Mouse (Mus musculus) CH12.LX (cell line): Measurements from ENCODE around the gene Cib4. TPM values are rescaled to one million over a fixed set of nuclear protein-coding genes. Genes with fewer than 3 reads are reported as not detected.
A peak's percentile ranks its signal among the peaks of the same experiment; 100 is the strongest.

Experiments
- DNase-seq: peaks from one replicate; pipeline ENCODE4 v3.0.0-alpha.2; 2013; ENCODE audit errors: extremely low read depth
- H3K27ac ChIP-seq: 2 replicates; pipeline ENCODE4 v1.5.1; 2012; ENCODE audit warnings: low read depth, mild to moderate bottlenecking, control low read depth, moderate library complexity; ENCODE audit not compliant: insufficient read depth
- H3K27me3 ChIP-seq: replicated peaks from 2 replicates; pipeline ENCODE3; 2012; ENCODE audit warnings: inconsistent platforms
- H3K36me3 ChIP-seq, 2 experiments: replicated peaks in 1 of 2; 2 replicates each; pipeline versions ENCODE3 to v1.6.1; 2012; ENCODE audit warnings: inconsistent platforms in 1 of 2, low read length in 1 of 2, mild to moderate bottlenecking in 1 of 2, mixed read lengths in 1 of 2, moderate library complexity in 1 of 2; ENCODE audit not compliant: control insufficient read depth in 1 of 2, insufficient read depth in 1 of 2
- H3K4me1 ChIP-seq, 2 experiments: 2 replicates each; pipeline ENCODE4 v1.6.1; 2012; ENCODE audit warnings: inconsistent platforms in 1 of 2, moderate library complexity in 1 of 2; ENCODE audit not compliant: insufficient read depth in 2 of 2, control insufficient read depth in 1 of 2
- H3K4me2 ChIP-seq: 2 replicates; pipeline ENCODE4 v1.6.1; 2012; ENCODE audit warnings: low read depth, mild to moderate bottlenecking, control low read depth; ENCODE audit not compliant: poor library complexity, insufficient read depth, severe bottlenecking
- H3K4me3 ChIP-seq, 3 experiments: fragments of 150-350 bp in 1 of 3; sonication (generic) in 1 of 3; replicated peaks in 1 of 3; 2 replicates each; pipeline versions ENCODE3 to v1.5.1; 2011 to 2012; ENCODE audit warnings: low read depth in 2 of 3, low read length in 2 of 3, mild to moderate bottlenecking in 2 of 3, moderate library complexity in 2 of 3, control low read depth in 1 of 3, improper control_type of control experiment in 1 of 3, inconsistent platforms in 1 of 3, mixed read lengths in 1 of 3; ENCODE audit not compliant: poor library complexity in 1 of 3
- H3K79me2 ChIP-seq: replicated peaks from 2 replicates; pipeline ENCODE4 v1.6.1; 2012; ENCODE audit warnings: mild to moderate bottlenecking, moderate library complexity; ENCODE audit not compliant: control insufficient read depth, poor library complexity, insufficient read depth, severe bottlenecking; ENCODE audit errors: extremely low read depth
- H3K9ac ChIP-seq: 2 replicates; pipeline ENCODE4 v1.6.1; 2012; ENCODE audit warnings: low read depth, mild to moderate bottlenecking, control low read depth, moderate library complexity; ENCODE audit not compliant: insufficient read depth
- H3K9me3 ChIP-seq: replicated peaks from 2 replicates; pipeline ENCODE3; 2012; ENCODE audit warnings: low read length, inconsistent platforms, mixed read lengths
- BHLHE40 ChIP-seq: IDR thresholded peaks from 2 replicates; pipeline ENCODE4 v1.6.1; 2011; ENCODE audit warnings: mild to moderate bottlenecking, low read depth, low read length, improper control_type of control experiment
- CHD1 ChIP-seq: IDR thresholded peaks from 2 replicates; pipeline ENCODE4 v1.6.1; 2012; ENCODE audit warnings: low read depth, low read length, improper control_type of control experiment, inconsistent platforms
- E2F4 ChIP-seq: IDR thresholded peaks from 2 replicates; pipeline ENCODE4 v1.6.1; 2011; ENCODE audit warnings: low read depth, low read length, improper control_type of control experiment; ENCODE audit not compliant: insufficient replicate concordance
- ELF1 ChIP-seq: IDR thresholded peaks from 2 replicates; pipeline ENCODE4 v1.6.1; 2014; ENCODE audit warnings: low read depth, mild to moderate bottlenecking, inconsistent platforms, low read length, improper control_type of control experiment
- ETS1 ChIP-seq: conservative IDR thresholded peaks from 2 replicates; pipeline ENCODE4 v1.6.1; 2012; ENCODE audit warnings: low read depth, mild to moderate bottlenecking, inconsistent platforms, low read length, improper control_type of control experiment, moderate library complexity
- HCFC1 ChIP-seq: IDR thresholded peaks from 2 replicates; pipeline ENCODE4 v1.6.1; 2012; ENCODE audit warnings: low read depth, mild to moderate bottlenecking, inconsistent platforms, low read length, improper control_type of control experiment
- IRF4 ChIP-seq: IDR thresholded peaks from 2 replicates; pipeline ENCODE4 v1.6.1; 2014; ENCODE audit warnings: low read depth, mild to moderate bottlenecking, inconsistent platforms, low read length, improper control_type of control experiment
- MAFK ChIP-seq: IDR thresholded peaks from 2 replicates; pipeline ENCODE4 v1.6.1; 2011; ENCODE audit warnings: low read length, improper control_type of control experiment; ENCODE audit not compliant: insufficient replicate concordance
- MAX ChIP-seq: IDR thresholded peaks from 2 replicates; pipeline ENCODE4 v1.6.1; 2011; ENCODE audit warnings: low read length, improper control_type of control experiment
- MAZ ChIP-seq: IDR thresholded peaks from 2 replicates; pipeline ENCODE4 v1.6.1; 2012; ENCODE audit warnings: low read depth, mild to moderate bottlenecking, inconsistent platforms, low read length, improper control_type of control experiment, moderate library complexity
- MEF2A ChIP-seq: IDR thresholded peaks from 2 replicates; pipeline ENCODE4 v1.6.1; 2014; ENCODE audit warnings: low read depth, mild to moderate bottlenecking, inconsistent platforms, low read length, improper control_type of control experiment, borderline replicate concordance
- MXI1 ChIP-seq: IDR thresholded peaks from 2 replicates; pipeline ENCODE4 v1.6.1; 2011; ENCODE audit warnings: mild to moderate bottlenecking, low read depth, low read length, improper control_type of control experiment
- MYC ChIP-seq: IDR thresholded peaks from 2 replicates; pipeline ENCODE4 v1.6.1; 2011; ENCODE audit warnings: low read depth, mild to moderate bottlenecking, improper control_type of control experiment, low read length
- NELFE ChIP-seq: IDR thresholded peaks from 2 replicates; pipeline ENCODE4 v1.6.1; 2011; ENCODE audit warnings: low read depth, low read length, improper control_type of control experiment
- PAX5 ChIP-seq: IDR thresholded peaks from 2 replicates; pipeline ENCODE4 v1.6.1; 2012; ENCODE audit warnings: low read length, inconsistent platforms, mixed read lengths
- POLR2A ChIP-seq: IDR thresholded peaks from 2 replicates; pipeline ENCODE4 v1.6.1; 2011; ENCODE audit warnings: low read depth, mild to moderate bottlenecking, improper control_type of control experiment, low read length
- POLR2AphosphoS2 ChIP-seq: IDR thresholded peaks from 2 replicates; pipeline ENCODE4 v1.6.1; 2011; ENCODE audit warnings: low read depth, low read length, improper control_type of control experiment
- RAD21 ChIP-seq: IDR thresholded peaks from 2 replicates; pipeline ENCODE4 v1.6.1; 2011; ENCODE audit warnings: low read depth, mild to moderate bottlenecking, low read length, improper control_type of control experiment, moderate library complexity
- RCOR1 ChIP-seq: conservative IDR thresholded peaks from 2 replicates; pipeline ENCODE4 v1.6.1; 2012; ENCODE audit warnings: low read depth, mild to moderate bottlenecking, inconsistent platforms, low read length, improper control_type of control experiment
- SIN3A ChIP-seq: IDR thresholded peaks from 2 replicates; pipeline ENCODE4 v1.6.1; 2012; ENCODE audit warnings: low read length, improper control_type of control experiment, inconsistent platforms
- SMC3 ChIP-seq: IDR thresholded peaks from 2 replicates; pipeline ENCODE4 v1.6.1; 2011; ENCODE audit warnings: low read depth, low read length, improper control_type of control experiment
- TCF12 ChIP-seq: IDR thresholded peaks from 2 replicates; pipeline ENCODE4 v1.6.1; 2014; ENCODE audit warnings: low read depth, mild to moderate bottlenecking, inconsistent platforms, low read length, improper control_type of control experiment
- USF1 ChIP-seq: IDR thresholded peaks from 2 replicates; pipeline ENCODE4 v1.6.1; 2014; ENCODE audit warnings: low read depth, mild to moderate bottlenecking, inconsistent platforms, low read length, improper control_type of control experiment
- USF2 ChIP-seq: conservative IDR thresholded peaks from 2 replicates; pipeline ENCODE4 v1.6.1; 2011; ENCODE audit warnings: low read depth, low read length, improper control_type of control experiment
- ZC3H11A ChIP-seq: IDR thresholded peaks from 2 replicates; pipeline ENCODE4 v1.6.1; 2012; ENCODE audit warnings: low read depth, mild to moderate bottlenecking, inconsistent platforms, low read length, improper control_type of control experiment
- ZKSCAN1 ChIP-seq: IDR thresholded peaks from 2 replicates; pipeline ENCODE4 v1.6.1; 2012; ENCODE audit warnings: low read depth, inconsistent platforms, low read length, improper control_type of control experiment, borderline replicate concordance
- ZMIZ1 ChIP-seq: IDR thresholded peaks from 2 replicates; pipeline ENCODE4 v1.6.1; 2012; ENCODE audit warnings: low read depth, mild to moderate bottlenecking, inconsistent platforms, low read length, improper control_type of control experiment
- ZNF384 ChIP-seq: IDR thresholded peaks from 2 replicates; pipeline ENCODE4 v1.6.1; 2012; ENCODE audit warnings: low read depth, low read length, improper control_type of control experiment, inconsistent platforms
- dilution Hi-C: fragments of 300-500 bp; cut with MboI; formaldehyde crosslinking; loops from 2 replicates; pipeline ENCODE4 v1.14.3; 2020; ENCODE audit warnings: low sequenced_read_pairs; ENCODE audit not compliant: extremely low pct_unique_long_range_greater_than_20kb, extremely low pct_ligation_motif_present
- in situ Hi-C: fragments of 300-500 bp; cut with MboI; formaldehyde crosslinking; loops from 3 replicates; pipeline ENCODE4 v1.14.3; 2019; ENCODE audit warnings: low sequenced_read_pairs, low pct_ligation_motif_present, low pct_unique_long_range_greater_than_20kb, mixed read lengths
- polyA plus RNA-seq: library from polyadenylated mRNA; unstranded; fragments of >175 nt; gene quantifications from 2 replicates; pipeline ENCODE4 v1.2.1, GENCODE M21; 2012; ENCODE audit warnings: low read depth; ENCODE audit not compliant: insufficient read length
- total RNA-seq, 2 experiments: library from RNA; depleted of rRNA; stranded (reverse); fragments of 300-350 nt in 1 of 2; fragments of >200 nt in 1 of 2; gene quantifications; 2 replicates each; pipeline ENCODE4 v1.2.3; 2012 to 2014

The Cib4 gene
- total and polyA plus RNA-seq, 3 experiments, result not detected

GRCm38 (mm10) chr5:30470454-30470853 is 75.2 kb downstream of the Cib4 start:
- peak; percentile 9 for DNase-seq
- H3K9me3 ChIP-seq, result no peaks in the 10 kb centered on the region
- dilution Hi-C loops, result no loop called here
- no peak overlapping the region for H3K27ac ChIP-seq
- in situ Hi-C loops, result loop anchor here (5.0 kb wide), 1 partner anchor 48 kb away; no protein-coding TSS in a partner anchor
- H3K4me1 ChIP-seq, result 0 out of 4 replicates have a peak, but pooled peaks cover 0 to 3% of the 10 kb centered on the region in 2 experiments
- no peak overlapping the region for H3K4me2 ChIP-seq
- TF ChIP-seq ETS1, result no peak
- no peak for TF ChIP-seq ZC3H11A
- no peak for TF ChIP-seq MAZ
- no peak for TF ChIP-seq CHD1
- no peak for TF ChIP-seq RCOR1
- TF ChIP-seq TCF12, result no peak
- TF ChIP-seq RAD21, result no peak
- TF ChIP-seq, all 38 proteins: peak for 0
- Histone ChIP-seq H3K9ac (no peak overlapping the region), H3K79me2 (no peaks in the 10 kb centered on the region), H3K27me3 (peaks cover 53% of the 10 kb centered on the region), H3K36me3 (no peaks in the 10 kb centered on the region), H3K4me3 (no peak overlapping the region)

GRCm38 (mm10) chr5:30466315-30466714 is 79.3 kb downstream of the Cib4 start:
- dilution Hi-C loops, result no loop called here

GRCm38 (mm10) chr5:30465861-30466260 is 79.8 kb downstream of the Cib4 start, which contains the start of gene 1700001C02Rik:
1700001C02Rik (plus strand) TSS chr5:30466047.
- no peak within 1 kb of the TSS for H3K9ac ChIP-seq
- no peak for TF ChIP-seq RAD21
- TF ChIP-seq NELFE, result no peak
- no peak for TF ChIP-seq RCOR1
- TF ChIP-seq BHLHE40, result no peak
- TF ChIP-seq USF2, result no peak
- no peak for TF ChIP-seq POLR2AphosphoS2
- no peak for TF ChIP-seq HCFC1
- TF ChIP-seq SIN3A, result no peak
- no peak for TF ChIP-seq MXI1
- no peak for TF ChIP-seq MYC
- TF ChIP-seq POLR2A, result no peak
- no peak for TF ChIP-seq ELF1
- no peak for TF ChIP-seq E2F4
- TF ChIP-seq ZNF384, result no peak
- no peak for TF ChIP-seq IRF4
- no peak for TF ChIP-seq ZKSCAN1
- TF ChIP-seq ZC3H11A, result no peak

More at GRCm38 (mm10) chr5:30466315-30466714, 79.3 kb downstream of the Cib4 start:
- no peaks in the 10 kb centered on the region for H3K79me2 ChIP-seq
- no peak for TF ChIP-seq ZNF384
- no peak for TF ChIP-seq ZMIZ1
- TF ChIP-seq MYC, result no peak
- no peak for TF ChIP-seq ELF1
- TF ChIP-seq MAFK, result no peak
- no peak for TF ChIP-seq MAZ
- no peak for TF ChIP-seq MAX
- no peak for TF ChIP-seq POLR2AphosphoS2
- no peak for TF ChIP-seq SMC3
- no peak for TF ChIP-seq ZC3H11A
- TF ChIP-seq MEF2A, result no peak
- no peak for TF ChIP-seq USF1
- no peak for TF ChIP-seq RAD21
- no peak for TF ChIP-seq ZKSCAN1
- TF ChIP-seq PAX5, result no peak
- TF ChIP-seq, all 38 proteins: peak for 0
- Histone ChIP-seq H3K9ac (no peak overlapping the region), H3K4me2 (no peak overlapping the region), H3K27ac (no peak overlapping the region), H3K4me1 (0 out of 4 replicates have a peak, but pooled peaks cover 0 to 3% of the 10 kb centered on the region in 2 experiments), H3K36me3 (no peaks in the 10 kb centered on the region), H3K9me3 (no peaks in the 10 kb centered on the region), H3K27me3 (peaks cover 57% of the 10 kb centered on the region), H3K4me3 (no peak overlapping the region)
- DNase-seq, result no peak
- in situ Hi-C loops, result no loop called here

More at GRCm38 (mm10) chr5:30465861-30466260, 79.8 kb downstream of the Cib4 start, which contains the start of gene 1700001C02Rik:
- Histone ChIP-seq H3K27ac (no peak within 1 kb of the TSS), H3K27me3 (peaks cover 62% of the 10 kb centered on the region), H3K9me3 (no peaks in the 10 kb centered on the region), H3K4me1 (0 out of 4 replicates have a peak, but pooled peaks cover 0 to 3% of the 10 kb centered on the region in 2 experiments), H3K36me3 (no peaks in the 10 kb centered on the region), H3K4me2 (no peak within 1 kb of the TSS), H3K79me2 (no peaks in the 10 kb centered on the region), H3K4me3 (no peak within 1 kb of the TSS)
- dilution Hi-C loops, result no loop called here
- in situ Hi-C loops, result no loop called here
- no peak for DNase-seq
